8 mouse cellular contexts compared by ENCODE assay signal in the genomic region with DNA sequence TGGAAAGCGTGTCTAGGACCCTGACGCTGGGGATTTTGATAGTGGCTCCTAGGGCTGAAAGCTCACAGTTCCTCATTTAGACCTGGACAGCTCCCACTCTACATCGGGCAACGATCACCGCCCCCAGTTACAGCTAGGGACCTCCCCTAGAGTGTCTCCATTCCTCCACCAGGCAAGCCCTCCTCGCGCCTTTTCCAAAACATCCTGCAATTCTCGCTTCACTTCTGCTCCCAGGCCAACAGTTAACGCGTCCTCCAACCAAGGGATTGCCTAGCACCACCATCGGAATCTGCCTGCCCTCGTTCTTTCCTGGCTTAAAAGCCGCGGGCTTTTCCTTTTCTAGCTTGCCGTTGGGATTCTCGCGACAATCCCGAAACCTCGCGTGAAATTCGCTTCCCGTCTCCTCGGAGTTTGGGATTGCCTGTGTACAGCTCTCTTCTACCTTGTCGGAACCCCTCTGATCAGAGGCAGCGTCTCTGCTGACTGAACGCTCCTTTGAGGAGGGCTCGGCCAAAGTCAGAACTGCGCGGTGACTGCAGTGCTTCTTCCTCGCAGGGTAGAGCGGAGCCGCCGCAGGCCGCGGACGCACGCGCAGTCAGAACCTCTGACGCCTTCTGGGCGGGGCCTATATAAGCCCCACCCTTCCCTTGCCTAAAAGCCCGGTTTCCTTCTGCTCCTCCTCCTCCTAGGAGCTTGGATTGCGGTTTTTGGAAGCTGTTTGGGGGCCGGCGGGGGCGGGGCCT. TPM values are rescaled to one million over a fixed set of nuclear protein-coding genes. Genes with fewer than 3 reads are reported as not detected.
DNase-seq lines count a peak whose midpoint lies in the region; ATAC-seq and TF ChIP-seq lines count a peak whose summit lies in the region.

TSS of gene Kazald1 (plus strand) at position 662 of the 743 bp plus-strand sequence.

- DNase-seq in Muller cell, postnatal 12 days (ENCODE audit: inconsistent ontology term), result peak; percentile 96
- peak; percentile 97 for DNase-seq in cerebellum, adult 9-10 months
- DNase-seq in hindbrain, embryonic 10.5 days (ENCODE audit: low spot score), result peak; percentile 94
- peak; percentile 95 to 96 for DNase-seq in layer of hippocampus, postnatal 10 days (ENCODE audit: low spot score in 2 of 2)
- DNase-seq in lung, postnatal 0 days (ENCODE audit: low spot score), result peak; percentile 97
- DNase-seq in ovary, postnatal 10 days (ENCODE audit: low spot score), result peak; percentile 95
- DNase-seq in thymus, postnatal 0 days (ENCODE audit: low spot score), result peak; percentile 94

- peak within 1 kb of the TSS; percentile 95 for H3K9ac ChIP-seq in lung, postnatal 0 days (replicated peaks; ENCODE audit: low read depth)

- peaks cover 47% of the 10 kb centered on the region for H3K4me1 ChIP-seq in hindbrain, embryonic 10.5 days (replicated peaks)
- peaks cover 12% of the 10 kb centered on the region for H3K4me1 ChIP-seq in lung, postnatal 0 days (ENCODE audit: insufficient read depth, low read depth, low read length)

- peak within 1 kb of the TSS; percentile 97 for H3K4me2 ChIP-seq in lung, postnatal 0 days (replicated peaks; ENCODE audit: low read depth, low read length)

- H3K9me3 ChIP-seq in hindbrain, embryonic 10.5 days, result no peaks in the 10 kb centered on the region
- H3K9me3 ChIP-seq in lung, postnatal 0 days (ENCODE audit: low read length), result no peaks in the 10 kb centered on the region

- TF ChIP-seq EP300 in lung, postnatal 0 days (IDR thresholded peaks at IDR 0.05), result peak; percentile 88

- no peaks in the 10 kb centered on the region for H3K36me3 ChIP-seq in hindbrain, embryonic 10.5 days
- H3K36me3 ChIP-seq in lung, postnatal 0 days (ENCODE audit: insufficient read depth, low read length), result no peaks in the 10 kb centered on the region

- WGBS in hindbrain, embryonic 10.5 days, result under 1% methylated on average over 45 of the region's 45 CpGs
- WGBS in lung, postnatal 0 days, result 0% methylated on average over 44 of the region's 45 CpGs

- no peak for TF ChIP-seq CTCF in lung, postnatal 0 days (IDR thresholded peaks at IDR 0.05)

- peak within 1 kb of the TSS; percentile 91 for H3K27ac ChIP-seq in hindbrain, embryonic 10.5 days
- H3K27ac ChIP-seq in lung, postnatal 0 days (ENCODE audit: low read length), result peak within 1 kb of the TSS; percentile 99

- peak within 1 kb of the TSS; percentile 72 for H3K4me3 ChIP-seq in hindbrain, embryonic 10.5 days
- peak within 1 kb of the TSS; percentile 73 for H3K4me3 ChIP-seq in lung, postnatal 0 days (ENCODE audit: low read depth, low read length)

- ATAC-seq in frontal cortex, adult (ENCODE audit: low TSS enrichment), result peak; percentile 77
- peak; percentile 88 for ATAC-seq in lung, postnatal 0 days

- peaks cover 85% of the 10 kb centered on the region for H3K27me3 ChIP-seq in hindbrain, embryonic 10.5 days (ENCODE audit: insufficient read depth, poor library complexity, severe bottlenecking)
- peaks cover 27% of the 10 kb centered on the region for H3K27me3 ChIP-seq in lung, postnatal 0 days (replicated peaks; ENCODE audit: insufficient read depth, low read length)

RNA-seq across cellular contexts. Expression of gene Kazald1, which starts in this region (rescaled TPM):
- polyA plus RNA-seq in hindbrain, embryonic 10.5 days (2016; fragmentation: Nextera tagmentation; extraction: Ambion mirVana), result 1.3 and 8.9 TPM in 2 replicates
- 1 to 10 TPM; 1.8 to 2.1 TPM for total RNA-seq in layer of hippocampus, postnatal 10 days (2021)
- 11.2 and 12.8 TPM in 2 replicates for polyA plus RNA-seq in lung, postnatal 0 days (2015; fragmentation: Nextera tagmentation; extraction: Ambion mirVana)
- 9.0 and 10.8 TPM in 2 replicates for polyA plus RNA-seq in thymus, postnatal 0 days (2015; fragmentation: Nextera tagmentation; extraction: Ambion mirVana)

Comparison
In these comparisons a context has a peak if more than half of its experiments do, and no peak if none do; other contexts are left out.
1. Peak in every context shown above with its lines: DNase-seq, ATAC-seq, H3K4me3 ChIP-seq and H3K27ac ChIP-seq.